Mouse (Mus musculus) forebrain, postnatal 0 days (tissue): ENCODE measurements around the gene Rps6ka5. TPM values are rescaled to one million over a fixed set of nuclear protein-coding genes. Genes with fewer than 3 reads are reported as not detected.

Experiments
- ATAC-seq: fragments of 200-750 bp; cut with Nextera tagmentation; 2 replicates; pipeline ENCODE4 v1.8.0; 2017; ENCODE audit warnings: mild to moderate bottlenecking, moderate library complexity
- DNase-seq: peaks from one replicate; pipeline ENCODE4 v3.0.0-alpha.2; 2015
- H3K27ac ChIP-seq: fragments of 300-500 bp; sonication (generic); 2 replicates; pipeline ENCODE4 v1.5.1; 2014; ENCODE audit warnings: low read depth, mild to moderate bottlenecking, antibody characterized with exemption, low read length, moderate library complexity, mixed read lengths
- H3K27me3 ChIP-seq: fragments of 300-500 bp; sonication (generic); 2 replicates; pipeline ENCODE4 v1.6.1; 2014; ENCODE audit warnings: mild to moderate bottlenecking, low read length, mixed read lengths; ENCODE audit not compliant: insufficient read depth
- H3K36me3 ChIP-seq: fragments of 300-500 bp; sonication (generic); 2 replicates; pipeline ENCODE4 v1.6.1; 2014; ENCODE audit warnings: mild to moderate bottlenecking, moderate library complexity; ENCODE audit not compliant: insufficient read depth
- H3K4me1 ChIP-seq: fragments of 300-500 bp; sonication (generic); 2 replicates; pipeline ENCODE4 v1.6.1; 2014; ENCODE audit warnings: antibody characterized with exemption; ENCODE audit not compliant: insufficient read depth
- H3K4me2 ChIP-seq: fragments of 300-500 bp; sonication (generic); 2 replicates; pipeline ENCODE4 v1.6.1; 2014; ENCODE audit warnings: low read depth, mild to moderate bottlenecking, moderate library complexity
- H3K4me3 ChIP-seq: fragments of 300-500 bp; sonication (generic); 2 replicates; pipeline ENCODE4 v1.5.1; 2014; ENCODE audit warnings: low read depth, low read length, mixed read lengths
- H3K9ac ChIP-seq: fragments of 300-500 bp; sonication (generic); 2 replicates; pipeline ENCODE4 v1.6.1; 2014; ENCODE audit warnings: mild to moderate bottlenecking
- H3K9me3 ChIP-seq: fragments of 300-500 bp; sonication (generic); 2 replicates; pipeline ENCODE4 v1.6.1; 2016; ENCODE audit warnings: low read length
- CTCF ChIP-seq: sonication (generic); IDR thresholded peaks from 2 replicates; pipeline ENCODE4 v1.5.1; 2016; ENCODE audit warnings: antibody characterized with exemption, control low read depth, low read depth
- WGBS: fragments of 180-500 bp; shearing (Covaris S2); extraction: QIAGEN DNeasy Blood & Tissue Kit; methylation state at CpG from one replicate; pipeline ENCODE4 v1.1.7; 2014; 5-methylcytosine and 5-hydroxymethylcytosine counted together
- polyA plus RNA-seq: library from polyadenylated mRNA; unstranded; fragments of >200 nt; fragmentation: Nextera tagmentation; extraction: Ambion mirVana; gene quantifications from 2 replicates; pipeline ENCODE4 v1.2.1, GENCODE M21; 2015
- total RNA-seq: library from RNA; depleted of rRNA; stranded (reverse); fragments of >200 nt; gene quantifications from 2 replicates; pipeline ENCODE4 v1.2.3, GENCODE M21; 2014

The Rps6ka5 gene
- total and polyA plus RNA-seq, 2 experiments from 2014 or later, result 8.7 to 29.5 TPM

GRCm38 (mm10) chr12:100690444-100690843 lies 36.3 kb downstream of the Rps6ka5 start:
- ATAC-seq (no peak), DNase-seq (no peak)
- TF ChIP-seq CTCF, result no peak
- Histone ChIP-seq H3K9ac (no peak overlapping the region), H3K4me1 (0 out of 2 replicates have a peak, but pooled peaks cover 3% of the 10 kb centered on the region), H3K4me2 (no peak overlapping the region), H3K36me3 (no peaks in the 10 kb centered on the region), H3K9me3 (no peaks in the 10 kb centered on the region), H3K4me3 (no peak overlapping the region), H3K27me3 (no peaks in the 10 kb centered on the region), H3K27ac (no peak overlapping the region)
- 57% methylated on average over 5 of the region's 5 CpGs for WGBS

- DNase-seq (no peak), ATAC-seq (no peak)
- Histone ChIP-seq H3K27me3 (no peaks in the 10 kb centered on the region), H3K36me3 (no peaks in the 10 kb centered on the region), H3K4me3 (no peak overlapping the region), H3K9me3 (no peaks in the 10 kb centered on the region), H3K4me1 (0 out of 2 replicates have a peak, but pooled peaks cover 3% of the 10 kb centered on the region), H3K4me2 (no peak overlapping the region), H3K9ac (no peak overlapping the region), H3K27ac (no peak overlapping the region)
- TF ChIP-seq CTCF, result no peak
These were observed 38.6 kb downstream of the Rps6ka5 start for GRCm38 (mm10) chr12:100688177-100688576.

GRCm38 (mm10) chr12:100687001-100687400 lies 39.8 kb downstream of the Rps6ka5 start:
- 70% methylated on average over 2 of the region's 2 CpGs for WGBS
- no peak overlapping the region for H3K4me2 ChIP-seq
- H3K9ac ChIP-seq, result no peak overlapping the region
- no peak for ATAC-seq
- no peak for DNase-seq
- 0 out of 2 replicates have a peak, but pooled peaks cover 3% of the 10 kb centered on the region for H3K4me1 ChIP-seq
- TF ChIP-seq CTCF, result no peak
- no peaks in the 10 kb centered on the region for H3K9me3 ChIP-seq
- H3K27me3 ChIP-seq, result no peaks in the 10 kb centered on the region
- no peak overlapping the region for H3K27ac ChIP-seq
- no peak overlapping the region for H3K4me3 ChIP-seq
- no peaks in the 10 kb centered on the region for H3K36me3 ChIP-seq

- Histone ChIP-seq H3K4me2 (no peak overlapping the region), H3K9me3 (no peaks in the 10 kb centered on the region), H3K27ac (no peak overlapping the region), H3K9ac (no peak overlapping the region), H3K36me3 (no peaks in the 10 kb centered on the region), H3K27me3 (no peaks in the 10 kb centered on the region), H3K4me1 (no peaks in the 10 kb centered on the region), H3K4me3 (no peak overlapping the region)
- TF ChIP-seq CTCF, result no peak
- 86% methylated on average over 7 of the region's 7 CpGs for WGBS
- no peak for ATAC-seq
- no peak for DNase-seq
These were observed 45.0 kb downstream of the Rps6ka5 start for GRCm38 (mm10) chr12:100681752-100682151.

- no peak overlapping the region for H3K9ac ChIP-seq
- no peaks in the 10 kb centered on the region for H3K27me3 ChIP-seq
- no peaks in the 10 kb centered on the region for H3K9me3 ChIP-seq
- no peak for TF ChIP-seq CTCF
- H3K4me3 ChIP-seq, result no peak overlapping the region
- 47% methylated on average over 1 of the region's 1 CpGs for WGBS
- DNase-seq (no peak), ATAC-seq (no peak)
- no peaks in the 10 kb centered on the region for H3K36me3 ChIP-seq
- H3K4me1 ChIP-seq, result no peaks in the 10 kb centered on the region
- H3K27ac ChIP-seq, result no peak overlapping the region
- no peak overlapping the region for H3K4me2 ChIP-seq
These were observed 45.5 kb downstream of the Rps6ka5 start for GRCm38 (mm10) chr12:100681241-100681640.

- Histone ChIP-seq H3K4me1 (no peaks in the 10 kb centered on the region), H3K4me3 (no peak overlapping the region), H3K36me3 (no peaks in the 10 kb centered on the region), H3K9me3 (no peaks in the 10 kb centered on the region), H3K27me3 (no peaks in the 10 kb centered on the region), H3K4me2 (no peak overlapping the region), H3K9ac (no peak overlapping the region), H3K27ac (no peak overlapping the region)
- DNase-seq (no peak), ATAC-seq (no peak)
- 65% methylated on average over 5 of the region's 5 CpGs for WGBS
- TF ChIP-seq CTCF, result no peak
These were observed 46.1 kb downstream of the Rps6ka5 start for GRCm38 (mm10) chr12:100680676-100681075.

- H3K4me2 ChIP-seq, result no peak overlapping the region
- no peak for ATAC-seq
- WGBS, result 89% methylated on average over 2 of the region's 2 CpGs
These were observed 56.1 kb downstream of the Rps6ka5 start for GRCm38 (mm10) chr12:100670647-100671199.

More at GRCm38 (mm10) chr12:100670647-100671199, 56.1 kb downstream of the Rps6ka5 start:
- no peak for DNase-seq
- H3K27ac ChIP-seq, result no peak overlapping the region
- H3K9ac ChIP-seq, result no peak overlapping the region
- H3K4me1 ChIP-seq, result no peaks in the 10 kb centered on the region
- no peak overlapping the region for H3K4me3 ChIP-seq
- no peaks in the 10 kb centered on the region for H3K27me3 ChIP-seq
- no peaks in the 10 kb centered on the region for H3K9me3 ChIP-seq
- 0 out of 2 replicates have a peak, but pooled peaks cover 3% of the 10 kb centered on the region for H3K36me3 ChIP-seq
- no peak for TF ChIP-seq CTCF
